Mouse (Mus musculus) left cerebral cortex, adult 2 months (tissue): ENCODE results near the gene Abtb2. TPM values are rescaled to one million over a fixed set of nuclear protein-coding genes. Genes with fewer than 3 reads are reported as not detected.

Experiments
- DNase-seq, 2 experiments: peaks; one replicate each; pipeline ENCODE4 v3.0.0; 2021 to 2022; ENCODE audit warnings: low spot score in 2 of 2, mixed read lengths in 1 of 2; ENCODE audit errors: extremely low spot score in 1 of 2
- H3K27ac ChIP-seq: fragments of 200-600 bp; 2 replicates; pipeline ENCODE4 v1.8.1; 2022
- H3K4me3 ChIP-seq: fragments of 200-600 bp; 2 replicates; pipeline ENCODE4 v1.8.1; 2022
- CTCF ChIP-seq: fragments of 200-600 bp; IDR thresholded peaks from 2 replicates; pipeline ENCODE4 v1.8.1; 2022; ENCODE audit warnings: antibody characterized with exemption, mild to moderate bottlenecking, moderate library complexity
- intact Hi-C: fragments of 180-260 bp; cut with DNase I; formaldehyde crosslinking; loops from one replicate; pipeline ENCODE4 v1.15.1; 2025
- total RNA-seq, 2 experiments: library from RNA; stranded (reverse); gene quantifications; 2 replicates each; pipeline ENCODE4 v1.2.3; 2021

Gene Abtb2
- total RNA-seq, 2 experiments from 2014 or later, result 8.1 to 9.7 TPM

DNA sequence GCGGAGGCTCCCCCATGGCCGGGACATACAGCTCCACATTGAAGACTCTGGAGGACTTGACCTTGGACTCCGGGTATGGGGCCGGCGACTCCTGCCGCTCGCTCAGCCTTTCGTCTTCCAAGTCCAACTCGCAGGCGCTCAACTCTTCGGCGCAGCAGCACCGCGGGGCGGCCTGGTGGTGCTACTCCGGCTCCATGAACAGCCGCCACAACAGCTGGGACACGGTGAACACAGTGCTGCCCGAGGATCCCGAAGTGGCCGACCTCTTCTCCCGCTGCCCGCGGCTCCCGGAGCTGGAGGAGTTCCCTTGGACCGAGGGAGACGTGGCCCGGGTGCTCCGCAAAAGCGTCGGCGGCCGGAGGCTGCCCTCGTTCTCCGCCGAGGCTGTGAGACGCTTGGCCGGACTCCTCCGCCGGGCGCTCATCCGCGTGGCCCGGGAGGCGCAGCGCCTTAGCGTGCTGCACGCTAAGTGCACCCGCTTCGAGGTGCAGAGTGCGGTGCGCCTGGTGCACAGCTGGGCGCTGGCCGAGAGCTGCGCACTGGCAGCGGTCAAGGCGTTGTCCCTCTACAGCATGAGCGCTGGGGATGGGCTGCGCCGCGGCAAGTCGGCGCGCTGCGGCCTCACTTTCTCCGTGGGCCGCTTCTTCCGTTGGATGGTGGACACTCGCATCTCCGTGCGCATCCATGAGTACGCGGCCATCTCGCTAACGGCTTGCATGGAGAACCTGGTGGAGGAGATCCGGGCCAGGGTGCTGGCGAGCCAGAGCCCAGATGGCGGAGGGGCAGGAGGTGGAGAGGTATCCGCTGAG is 807 bp downstream of the Abtb2 start:
- TF ChIP-seq CTCF, result no peak
- Histone ChIP-seq H3K4me3 (peak overlapping the region; percentile 65), H3K27ac (peak overlapping the region; percentile 41)
- intact Hi-C loops, result loop anchor here (2.0 to 10.0 kb wide), 4 partner anchors 22 to 438 kb away; no protein-coding TSS in a partner anchor
- DNase-seq, result peak; percentile 31 to 40

DNA sequence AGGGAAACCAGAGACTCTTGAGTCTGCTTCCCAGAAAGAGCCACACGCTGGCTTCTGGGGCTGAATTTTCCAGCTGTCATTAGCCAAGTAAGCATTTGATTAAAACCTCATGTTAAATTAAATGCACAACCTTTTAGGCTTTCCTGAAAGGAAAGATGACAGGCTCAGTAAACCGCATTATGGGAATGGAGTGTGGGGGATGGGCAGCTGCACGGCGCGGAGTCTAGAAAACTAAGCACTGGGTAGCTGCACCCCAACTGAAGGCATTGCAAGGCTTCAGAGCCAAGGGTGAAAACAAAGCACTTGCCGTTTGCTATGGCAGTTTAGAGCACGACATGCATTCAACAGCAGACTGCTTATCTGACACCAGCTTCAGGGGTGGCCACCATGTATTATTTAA is 2.1 kb downstream of the Abtb2 start:
- Histone ChIP-seq H3K27ac (no peak overlapping the region), H3K4me3 (peak overlapping the region; percentile 65)
- DNase-seq, result no peak
- no peak for TF ChIP-seq CTCF
- intact Hi-C loops, result loop anchor here (5.0 to 10.0 kb wide), 3 partner anchors 44 to 437 kb away; no protein-coding TSS in a partner anchor

DNA sequence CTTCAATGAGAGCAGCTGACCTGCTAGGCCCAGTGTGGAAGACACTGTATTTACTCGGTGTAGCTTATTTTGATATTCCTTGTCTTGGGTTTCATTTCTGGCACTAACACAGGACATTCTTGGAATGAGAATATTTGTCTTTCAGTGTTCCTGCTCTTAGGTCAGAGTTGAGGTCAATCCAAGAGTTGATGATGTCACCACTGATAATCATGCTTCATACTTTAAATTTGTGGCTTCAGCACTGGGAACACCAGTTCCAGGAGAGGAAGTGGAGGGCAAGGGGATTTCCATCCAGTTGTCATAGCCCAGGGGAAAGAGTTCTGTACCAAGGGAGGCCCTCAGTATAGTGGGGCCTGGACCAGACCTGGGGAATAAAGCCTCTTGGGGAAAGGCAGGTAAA is 3.6 kb downstream of the Abtb2 start:
- Histone ChIP-seq H3K4me3 (no peak overlapping the region), H3K27ac (no peak overlapping the region)
- TF ChIP-seq CTCF, result no peak
- no peak for DNase-seq
- intact Hi-C loops, result loop anchor here (5.0 to 10.0 kb wide), 3 partner anchors 43 to 435 kb away; no protein-coding TSS in a partner anchor

DNA sequence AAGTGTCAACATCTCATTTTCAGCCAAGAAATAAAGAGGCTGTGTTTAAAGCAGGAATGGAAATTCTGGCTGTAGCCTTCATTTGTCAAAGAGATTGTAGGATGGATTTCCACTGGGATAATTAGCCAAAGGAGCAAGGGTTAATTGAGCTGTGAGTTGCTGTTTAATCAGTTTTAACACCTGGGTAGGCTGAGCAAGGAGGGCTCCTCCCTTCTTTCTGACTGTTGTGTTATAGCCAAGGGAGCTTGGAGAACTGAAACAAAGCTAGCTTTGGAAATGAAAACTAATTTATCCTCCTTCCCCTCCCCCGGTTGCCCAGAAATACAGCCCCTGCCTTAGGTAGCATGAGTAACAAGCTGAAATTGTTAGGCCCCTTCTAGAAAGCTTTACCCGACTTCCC is 6.2 kb downstream of the Abtb2 start:
- no peak for DNase-seq
- intact Hi-C loops, result no loop called here
- Histone ChIP-seq H3K4me3 (no peak overlapping the region), H3K27ac (no peak overlapping the region)
- TF ChIP-seq CTCF, result no peak

DNA sequence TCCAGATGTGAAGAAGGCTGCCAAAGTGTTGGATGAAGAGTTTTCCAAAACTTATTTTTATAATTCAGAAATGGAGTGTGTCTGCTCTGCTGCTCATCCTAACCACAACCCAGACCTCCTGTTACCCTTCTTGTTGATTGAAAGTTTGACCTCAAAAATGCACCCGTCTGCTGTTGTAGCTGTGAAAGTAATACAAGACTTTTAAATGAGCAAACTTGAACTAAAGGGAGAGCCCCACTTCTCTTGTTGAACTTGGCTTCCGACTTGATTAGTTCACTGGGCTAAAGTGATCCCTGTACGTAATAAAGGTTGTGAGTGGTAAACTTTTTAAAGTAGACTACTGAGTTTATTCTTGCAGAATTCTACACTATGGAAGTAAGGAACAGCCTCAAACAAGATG is 10.3 kb downstream of the Abtb2 start:
- no peak for DNase-seq
- intact Hi-C loops, result no loop called here
- TF ChIP-seq CTCF, result no peak
- Histone ChIP-seq H3K4me3 (no peak overlapping the region), H3K27ac (no peak overlapping the region)

DNA sequence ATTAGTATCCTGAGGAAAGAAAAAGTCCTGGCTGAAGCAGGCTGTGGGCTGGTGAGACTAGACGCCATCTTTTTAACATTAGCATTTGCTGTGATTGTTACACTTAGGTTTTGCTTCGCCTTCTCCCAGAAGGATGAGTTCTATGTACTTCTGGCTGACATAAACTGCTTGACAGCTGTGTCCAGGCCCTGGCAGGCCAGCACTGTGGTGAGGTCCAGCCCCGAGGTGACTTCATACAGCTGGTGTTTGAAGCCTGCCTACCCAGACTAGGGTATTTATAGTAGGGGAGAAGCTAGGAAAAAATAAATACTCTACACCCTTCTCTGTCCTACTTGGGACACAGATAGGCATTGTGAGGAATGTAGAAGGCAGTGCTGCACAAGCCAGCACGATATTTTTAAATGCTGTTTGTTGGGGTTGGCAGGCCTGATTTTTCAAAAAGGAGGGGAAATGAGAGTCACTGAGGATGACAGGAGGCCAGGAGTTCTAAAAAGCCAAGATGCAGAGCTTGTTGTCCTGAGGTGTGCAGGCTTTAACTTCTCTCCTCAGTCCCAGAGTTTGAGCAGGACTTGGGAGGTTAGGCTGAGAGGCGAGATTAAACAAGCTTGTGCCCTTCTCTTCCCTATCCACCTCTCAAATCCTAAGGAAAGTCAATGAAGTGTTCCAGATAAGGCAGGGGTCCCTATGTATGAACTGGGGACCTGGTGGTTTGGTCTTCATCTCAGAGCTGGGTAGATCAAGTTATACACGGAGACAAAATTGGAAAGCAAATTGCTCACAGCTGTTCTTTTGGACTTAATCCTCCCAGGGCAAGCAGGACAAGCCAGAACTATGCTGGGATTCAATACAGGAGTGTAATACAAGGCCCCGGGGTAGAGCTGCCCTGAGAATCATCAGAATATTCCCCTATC is 11.9 kb downstream of the Abtb2 start:
- no peak for DNase-seq
- Histone ChIP-seq H3K27ac (no peak overlapping the region), H3K4me3 (no peak overlapping the region)
- TF ChIP-seq CTCF, result no peak
- intact Hi-C loops, result no loop called here

DNA sequence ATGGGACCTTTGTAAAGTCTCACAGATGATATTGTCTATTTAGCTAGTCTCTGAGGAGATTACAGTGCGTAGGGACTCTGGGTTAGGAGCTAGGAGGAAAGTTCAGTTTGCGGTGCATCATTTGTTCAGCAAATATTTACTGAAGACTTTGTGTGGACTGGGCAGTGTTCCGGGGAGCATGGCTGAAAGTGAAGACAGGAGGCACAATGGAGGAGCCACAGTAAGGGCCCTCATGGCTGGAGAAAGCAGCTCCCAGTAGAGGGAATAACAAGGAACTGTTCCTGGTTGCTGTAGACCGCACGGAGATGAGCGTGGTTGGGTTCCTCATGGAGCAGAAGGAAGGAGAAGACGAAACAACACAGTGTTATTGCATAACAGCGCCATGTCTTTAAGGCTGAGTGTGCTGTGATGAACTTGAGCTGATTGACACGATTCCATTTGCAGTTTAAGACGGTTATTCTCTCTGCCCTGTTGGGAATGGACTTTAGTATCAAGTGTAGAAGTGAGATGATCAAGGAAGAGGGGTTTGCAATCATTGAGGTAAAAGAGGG is 12.6 kb downstream of the Abtb2 start:
- no peak for DNase-seq
- Histone ChIP-seq H3K27ac (no peak overlapping the region), H3K4me3 (no peak overlapping the region)
- intact Hi-C loops, result no loop called here
- no peak for TF ChIP-seq CTCF

DNA sequence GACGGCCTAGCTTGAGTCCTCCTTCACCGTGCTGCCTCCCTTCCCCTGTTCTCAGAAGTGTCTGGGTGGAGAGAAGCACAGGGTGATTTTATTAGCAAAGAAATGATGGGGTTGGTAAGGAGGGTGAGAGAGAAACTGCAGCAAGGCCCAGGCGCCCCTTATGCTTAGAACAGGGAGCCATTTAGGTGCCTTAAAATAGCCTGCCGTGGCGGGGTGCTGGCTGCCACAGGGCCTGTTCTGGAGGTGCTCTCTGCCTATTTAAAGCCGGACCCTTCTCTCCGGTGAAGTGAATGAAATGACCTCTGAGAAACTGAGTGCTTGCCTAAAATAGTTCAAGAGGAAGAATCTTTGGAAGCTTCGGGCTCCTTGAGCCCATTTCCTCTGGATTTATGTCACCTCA is 14.6 kb downstream of the Abtb2 start:
- no peak for DNase-seq
- H3K27ac ChIP-seq, result no peak overlapping the region
- no peak overlapping the region for H3K4me3 ChIP-seq
- no peak for TF ChIP-seq CTCF
- intact Hi-C loops, result no loop called here

DNA sequence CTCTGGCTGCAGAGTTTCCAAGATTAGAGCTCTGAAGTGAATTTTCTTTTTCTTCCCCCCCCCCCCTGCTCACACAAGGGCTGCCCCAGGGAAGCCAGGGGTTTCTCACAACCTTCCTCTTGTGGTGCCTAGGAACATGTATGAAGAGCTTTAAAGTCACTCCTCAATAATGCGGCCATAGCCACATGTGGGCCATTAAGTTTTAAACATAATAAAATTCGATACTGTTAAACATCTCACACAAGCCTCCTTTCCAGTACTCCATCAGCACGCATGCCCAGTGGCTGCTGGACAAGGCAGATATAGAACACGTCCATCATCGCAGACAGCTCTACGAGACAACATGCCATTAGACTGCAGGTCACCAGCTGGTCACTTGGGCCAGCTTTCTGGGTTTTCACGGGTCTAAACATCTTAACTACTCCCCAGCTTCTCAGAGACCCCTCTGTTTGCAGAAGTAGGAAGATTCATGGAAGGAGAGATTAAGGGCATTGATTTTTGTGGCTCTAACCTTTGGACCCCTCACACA is 15.3 kb downstream of the Abtb2 start:
- Histone ChIP-seq H3K27ac (no peak overlapping the region), H3K4me3 (no peak overlapping the region)
- intact Hi-C loops, result no loop called here
- no peak for DNase-seq
- TF ChIP-seq CTCF, result no peak

DNA sequence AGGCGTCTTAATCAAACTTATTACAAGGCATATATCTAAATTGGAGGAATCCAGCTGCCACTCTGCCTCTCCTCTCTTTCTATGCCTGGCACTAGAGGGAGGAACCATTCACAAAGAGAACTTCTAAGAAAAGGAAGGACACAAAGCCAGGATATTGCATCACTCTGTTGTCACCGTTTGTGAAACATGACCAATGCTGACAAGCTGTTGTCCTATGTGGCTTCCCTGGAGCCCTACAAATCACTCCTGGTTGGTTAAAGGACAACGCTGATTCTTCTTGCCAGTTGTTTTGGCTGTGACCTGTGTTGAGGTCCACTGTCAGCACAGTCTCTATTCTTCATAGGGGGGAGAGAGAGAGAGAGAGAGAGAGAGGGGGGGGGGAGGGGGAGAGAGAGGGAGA is 17.2 kb downstream of the Abtb2 start:
- Histone ChIP-seq H3K4me3 (no peak overlapping the region), H3K27ac (no peak overlapping the region)
- no peak for DNase-seq
- intact Hi-C loops, result no loop called here
- TF ChIP-seq CTCF, result no peak

DNA sequence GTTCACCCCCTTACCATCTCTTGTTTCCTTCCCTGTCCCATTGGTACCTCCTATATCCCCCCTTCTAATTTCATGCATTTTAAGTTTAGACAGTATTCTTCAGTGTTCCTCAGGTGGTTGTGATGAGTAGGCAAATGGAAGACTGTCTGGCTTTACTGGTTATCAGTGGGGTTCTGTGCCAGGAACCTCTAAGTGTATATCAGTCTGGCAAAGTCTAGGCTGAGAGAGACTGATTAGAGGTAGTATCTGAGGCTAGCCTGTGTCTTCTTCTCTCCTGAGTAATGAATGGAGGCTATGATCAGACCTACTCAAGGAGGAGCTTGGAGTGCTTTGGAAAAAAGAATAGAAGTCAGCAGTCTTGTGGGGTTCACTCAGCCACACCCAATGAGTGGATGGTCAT is 18.0 kb downstream of the Abtb2 start:
- TF ChIP-seq CTCF, result no peak
- no peak for DNase-seq
- intact Hi-C loops, result no loop called here
- Histone ChIP-seq H3K27ac (no peak overlapping the region), H3K4me3 (no peak overlapping the region)

DNA sequence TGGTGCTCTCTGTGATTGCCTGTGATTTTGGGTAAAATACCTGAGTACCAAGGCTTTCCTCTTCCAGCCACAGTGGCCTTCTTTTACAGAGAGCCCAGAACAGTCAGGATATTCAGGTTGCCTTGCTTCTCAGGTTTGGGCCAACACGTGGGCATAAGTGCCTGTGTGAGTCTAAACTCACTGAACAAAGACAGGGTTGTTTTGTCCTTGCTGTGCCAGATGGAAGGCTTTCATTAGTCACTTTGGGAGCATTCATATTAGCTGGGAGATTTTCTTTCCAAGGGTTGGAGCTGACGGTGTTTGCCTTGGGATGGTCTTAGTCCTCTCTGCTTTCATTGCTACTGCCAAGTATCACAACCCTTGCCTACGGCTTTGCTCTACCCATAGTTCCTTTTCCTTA is 20.3 kb downstream of the Abtb2 start:
- H3K27ac ChIP-seq, result no peak overlapping the region
- TF ChIP-seq CTCF, result no peak
- no peak for DNase-seq
- no peak overlapping the region for H3K4me3 ChIP-seq
- intact Hi-C loops, result no loop called here
